Mouse (Mus musculus): ENCODE data around the gene A930017K11Rik. TPM values are rescaled to one million over a fixed set of nuclear protein-coding genes. Genes with fewer than 3 reads are reported as not detected.

A930017K11Rik gene
- polyA plus RNA-seq, 1 experiment from 2014 or later, result 0.09 TPM

DNA sequence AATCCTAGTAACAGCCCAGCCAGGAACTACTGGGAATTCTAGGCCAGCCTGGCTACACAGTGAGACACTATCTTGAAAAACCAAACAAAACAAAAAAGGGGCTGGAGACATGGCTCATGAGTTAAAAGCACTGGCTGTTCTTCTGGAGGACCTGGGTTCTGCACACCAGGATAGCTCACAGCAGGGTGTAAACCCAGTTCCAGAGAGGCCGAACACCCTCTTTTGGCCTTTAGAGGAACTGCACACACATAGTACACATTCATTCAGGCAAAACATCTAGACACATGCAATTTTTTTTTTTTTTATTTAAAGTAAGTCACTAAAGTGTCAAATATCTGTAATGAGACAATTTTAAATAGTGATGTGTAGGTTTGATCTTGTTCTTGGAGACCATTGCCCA, 52.2 kb downstream of the A930017K11Rik start:
- Histone ChIP-seq H3K27me3 (replicated peaks; ENCODE audit: control insufficient read depth, insufficient read depth, low read length) (no peaks in the 10 kb centered on the region), H3K4me1 (replicated peaks; ENCODE audit: control insufficient read depth, insufficient read depth, low read length) (no peaks in the 10 kb centered on the region), H3K9me3 (ENCODE audit: control insufficient read depth) (no peaks in the 10 kb centered on the region), H3K36me3 (ENCODE audit: control insufficient read depth, insufficient read depth) (peaks cover 5% of the 10 kb centered on the region; the same call in 1 of the 2 replicates), H3K9ac (ENCODE audit: low read depth, low read length) (no peak overlapping the region), H3K4me3 (ENCODE audit: low read depth, low read length) (no peak overlapping the region), H3K27ac (ENCODE audit: low read depth, low read length) (no peak overlapping the region), H3K4me2 (replicated peaks; ENCODE audit: low read depth) (no peak overlapping the region)
- 97% methylated on average over 1 of the region's 1 CpGs for WGBS
- ATAC-seq, result no peak
- TF ChIP-seq CTCF (IDR thresholded peaks at IDR 0.05; ENCODE audit: low read depth), result no peak; the same call in 1 of the 2 replicates

Other genes with a start within 250 kb of the A930017K11Rik start
- 0.92 and 0.95 TPM in 2 replicates for gene Gng13, start 235.4 kb downstream of the A930017K11Rik start, polyA plus RNA-seq (2015; fragmentation: Nextera tagmentation; extraction: Ambion mirVana)
- gene Chtf18, start 225.1 kb downstream of the A930017K11Rik start, polyA plus RNA-seq (2015; fragmentation: Nextera tagmentation; extraction: Ambion mirVana), result 4.3 and 6.1 TPM in 2 replicates
- 6.7 and 7.2 TPM in 2 replicates for gene Rpusd1, start 224.9 kb downstream of the A930017K11Rik start, polyA plus RNA-seq (2015; fragmentation: Nextera tagmentation; extraction: Ambion mirVana)
- gene Mslnl, start 216.5 kb downstream of the A930017K11Rik start, polyA plus RNA-seq (2015; fragmentation: Nextera tagmentation; extraction: Ambion mirVana), result not detected in 2 replicates
- gene Msln, start 198.2 kb downstream of the A930017K11Rik start, polyA plus RNA-seq (2015; fragmentation: Nextera tagmentation; extraction: Ambion mirVana), result 48.2 and 57.0 TPM in 2 replicates
- gene Narfl, start 178.8 kb downstream of the A930017K11Rik start, polyA plus RNA-seq (2015; fragmentation: Nextera tagmentation; extraction: Ambion mirVana), result 20.2 and 21.7 TPM in 2 replicates
- 28.2 and 31.4 TPM in 2 replicates for gene Haghl, start 166.9 kb downstream of the A930017K11Rik start, polyA plus RNA-seq (2015; fragmentation: Nextera tagmentation; extraction: Ambion mirVana)
- 0.09 and 0.18 TPM in 2 replicates for gene Ccdc78, start 166.0 kb downstream of the A930017K11Rik start, polyA plus RNA-seq (2015; fragmentation: Nextera tagmentation; extraction: Ambion mirVana)
- 127 and 129 TPM in 2 replicates for gene Fam173a, start 159.7 kb downstream of the A930017K11Rik start, polyA plus RNA-seq (2015; fragmentation: Nextera tagmentation; extraction: Ambion mirVana)
- gene AC134908.4, start 156.9 kb downstream of the A930017K11Rik start, polyA plus RNA-seq (2015; fragmentation: Nextera tagmentation; extraction: Ambion mirVana), result not detected in 2 replicates
- gene Metrn, start 155.4 kb downstream of the A930017K11Rik start, polyA plus RNA-seq (2015; fragmentation: Nextera tagmentation; extraction: Ambion mirVana), result 21.4 and 23.5 TPM in 2 replicates
- 1.1 and 1.5 TPM in 2 replicates for gene Fbxl16, start 143.5 kb downstream of the A930017K11Rik start, polyA plus RNA-seq (2015; fragmentation: Nextera tagmentation; extraction: Ambion mirVana)
- gene Wdr24, start 128.9 kb downstream of the A930017K11Rik start, polyA plus RNA-seq (2015; fragmentation: Nextera tagmentation; extraction: Ambion mirVana), result 9.6 and 10.2 TPM in 2 replicates
- gene Jmjd8, start 123.7 kb downstream of the A930017K11Rik start, polyA plus RNA-seq (2015; fragmentation: Nextera tagmentation; extraction: Ambion mirVana), result 22.7 and 23.0 TPM in 2 replicates
- 245 and 246 TPM in 2 replicates for gene Stub1, start 119.2 kb downstream of the A930017K11Rik start, polyA plus RNA-seq (2015; fragmentation: Nextera tagmentation; extraction: Ambion mirVana)
- gene Rhbdl1, start 115.3 kb downstream of the A930017K11Rik start, polyA plus RNA-seq (2015; fragmentation: Nextera tagmentation; extraction: Ambion mirVana), result 1.4 and 1.9 TPM in 2 replicates
- 0.54 and 0.90 TPM in 2 replicates for gene Gm20683, start 110.8 kb downstream of the A930017K11Rik start, polyA plus RNA-seq (2015; fragmentation: Nextera tagmentation; extraction: Ambion mirVana)
- gene Rhot2, start 107.7 kb downstream of the A930017K11Rik start, polyA plus RNA-seq (2015; fragmentation: Nextera tagmentation; extraction: Ambion mirVana), result 18.1 and 20.4 TPM in 2 replicates
- gene Wdr90, start 91.1 kb downstream of the A930017K11Rik start, polyA plus RNA-seq (2015; fragmentation: Nextera tagmentation; extraction: Ambion mirVana), result 2.5 and 2.9 TPM in 2 replicates
- gene Mcrip2, start 83.8 kb downstream of the A930017K11Rik start, polyA plus RNA-seq (2015; fragmentation: Nextera tagmentation; extraction: Ambion mirVana), result 51.0 and 55.9 TPM in 2 replicates
- gene Mettl26, start 77.5 kb downstream of the A930017K11Rik start, polyA plus RNA-seq (2015; fragmentation: Nextera tagmentation; extraction: Ambion mirVana), result 46.6 and 51.7 TPM in 2 replicates
- gene Wfikkn1, start 71.7 kb downstream of the A930017K11Rik start, polyA plus RNA-seq (2015; fragmentation: Nextera tagmentation; extraction: Ambion mirVana), result 0.14 and 0.27 TPM in 2 replicates
- 15.8 and 16.9 TPM in 2 replicates for gene Rab40c, start 32.8 kb downstream of the A930017K11Rik start, polyA plus RNA-seq (2015; fragmentation: Nextera tagmentation; extraction: Ambion mirVana)
- 34.9 and 37.2 TPM in 2 replicates for gene Pigq, start 7.6 kb downstream of the A930017K11Rik start, polyA plus RNA-seq (2015; fragmentation: Nextera tagmentation; extraction: Ambion mirVana)
- gene Nhlrc4, start 7.6 kb downstream of the A930017K11Rik start, polyA plus RNA-seq (2015; fragmentation: Nextera tagmentation; extraction: Ambion mirVana), result not detected in 2 replicates
- gene Capn15, start 33.2 kb upstream of the A930017K11Rik start, polyA plus RNA-seq (2015; fragmentation: Nextera tagmentation; extraction: Ambion mirVana), result 29.5 and 37.4 TPM in 2 replicates
- gene Rab11fip3, start 117.0 kb upstream of the A930017K11Rik start, polyA plus RNA-seq (2015; fragmentation: Nextera tagmentation; extraction: Ambion mirVana), result 32.3 and 37.5 TPM in 2 replicates
- gene Decr2, start 137.8 kb upstream of the A930017K11Rik start, polyA plus RNA-seq (2015; fragmentation: Nextera tagmentation; extraction: Ambion mirVana), result 36.2 and 37.4 TPM in 2 replicates
- gene Nme4, start 143.0 kb upstream of the A930017K11Rik start, polyA plus RNA-seq (2015; fragmentation: Nextera tagmentation; extraction: Ambion mirVana), result 18.5 and 20.4 TPM in 2 replicates
- 26.5 TPM in 2 replicates for gene Tmem8, start 160.7 kb upstream of the A930017K11Rik start, polyA plus RNA-seq (2015; fragmentation: Nextera tagmentation; extraction: Ambion mirVana)
- gene Mrpl28, start 170.9 kb upstream of the A930017K11Rik start, polyA plus RNA-seq (2015; fragmentation: Nextera tagmentation; extraction: Ambion mirVana), result 142 and 143 TPM in 2 replicates
- 9.3 and 9.6 TPM in 2 replicates for gene Axin1, start 186.1 kb upstream of the A930017K11Rik start, polyA plus RNA-seq (2015; fragmentation: Nextera tagmentation; extraction: Ambion mirVana)
- gene Pdia2, start 246.5 kb upstream of the A930017K11Rik start, polyA plus RNA-seq (2015; fragmentation: Nextera tagmentation; extraction: Ambion mirVana), result 9.9 and 16.3 TPM in 2 replicates

Measured in intestine, postnatal 0 days (tissue).